8 mouse cellular contexts compared by ENCODE assay signal in the genomic region with DNA sequence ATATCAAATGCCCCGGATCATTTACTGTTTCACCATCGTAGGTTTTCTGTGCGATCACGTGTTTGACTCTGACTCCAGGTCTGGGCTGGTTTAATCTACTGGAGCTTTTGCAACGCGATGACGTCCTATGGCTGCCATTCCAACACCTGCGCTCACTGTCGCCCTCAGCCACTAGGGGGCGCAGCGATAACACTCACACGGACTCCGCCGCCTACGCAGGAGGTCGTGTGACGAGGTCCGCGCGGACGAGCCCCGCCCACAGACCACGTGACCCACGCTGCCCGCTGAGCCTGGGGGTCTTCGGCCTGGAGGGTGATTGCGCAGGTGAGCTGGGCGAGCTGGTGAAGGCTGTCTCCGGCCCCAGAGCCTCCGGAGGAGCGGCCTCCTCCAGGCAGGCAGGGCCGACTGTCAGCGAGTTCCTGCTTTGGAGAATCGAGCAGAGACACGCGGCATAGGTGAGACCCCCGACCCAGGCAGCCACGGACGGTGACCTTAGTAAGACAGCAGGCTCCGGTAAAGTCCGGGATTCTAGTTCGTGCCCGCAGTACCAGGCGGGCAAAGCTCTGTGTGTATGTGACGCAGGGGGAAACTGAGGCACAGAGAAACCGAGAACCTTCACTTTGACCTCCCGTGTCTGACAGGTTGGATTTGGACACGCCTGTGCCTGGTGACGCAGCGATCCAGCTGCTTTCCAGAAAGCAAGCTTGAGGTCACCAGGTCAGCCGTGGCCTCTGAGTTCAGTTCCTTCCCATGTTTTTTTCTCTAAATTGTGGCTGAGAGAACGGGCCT. TPM values are rescaled to one million over a fixed set of nuclear protein-coding genes. Genes with fewer than 3 reads are reported as not detected.
A peak's percentile ranks its signal among the peaks of the same experiment; 100 is the strongest.
DNase-seq lines count a peak whose midpoint lies in the region; ATAC-seq lines count a peak whose summit lies in the region.

Gene Gaa, plus strand, starts transcription at position 120 of the 789 bp plus-strand sequence.

- 4% methylated on average over 52 of the region's 52 CpGs for WGBS in heart, embryonic 10.5 days
- 2% methylated on average over 52 of the region's 52 CpGs for WGBS in kidney, embryonic 15.5 days

- H3K27me3 ChIP-seq in heart, embryonic 10.5 days (ENCODE audit: insufficient read depth, poor library complexity, severe bottlenecking): no peaks in the 10 kb centered on the region
- H3K27me3 ChIP-seq in kidney, embryonic 15.5 days: no peaks in the 10 kb centered on the region

- peaks cover 28% of the 10 kb centered on the region for H3K36me3 ChIP-seq in heart, embryonic 10.5 days
- peaks cover 5% of the 10 kb centered on the region for H3K36me3 ChIP-seq in kidney, embryonic 15.5 days

- peak within 1 kb of the TSS; percentile 83 for H3K4me3 ChIP-seq in heart, embryonic 10.5 days
- H3K4me3 ChIP-seq in kidney, embryonic 15.5 days (replicated peaks): peak within 1 kb of the TSS; percentile 70

- H3K4me1 ChIP-seq in heart, embryonic 10.5 days: peaks cover 44% of the 10 kb centered on the region
- peaks cover 13% of the 10 kb centered on the region for H3K4me1 ChIP-seq in kidney, embryonic 15.5 days

- ATAC-seq in erythroblast, adult 5-6 weeks (replicated peaks; ENCODE audit: low FRiP score, poor library complexity, severe bottlenecking): peak; percentile 92
- ATAC-seq in kidney, embryonic 15.5 days (replicated peaks; ENCODE audit: low FRiP score): peak; percentile 75
- ATAC-seq in monocyte, adult 5-6 weeks (replicated peaks; ENCODE audit: insufficient number of reproducible peaks, low FRiP score, low TSS enrichment, poor library complexity, severe bottlenecking): peak; percentile 95

- H3K27ac ChIP-seq in heart, embryonic 10.5 days: peak within 1 kb of the TSS; percentile 91
- H3K27ac ChIP-seq in kidney, embryonic 15.5 days: peak within 1 kb of the TSS; percentile 63; the same call in 1 of the 2 replicates

- H3K9ac ChIP-seq in kidney, embryonic 15.5 days: peak within 1 kb of the TSS; percentile 68

- H3K9me3 ChIP-seq in heart, embryonic 10.5 days: no peaks in the 10 kb centered on the region
- H3K9me3 ChIP-seq in kidney, embryonic 15.5 days (replicated peaks): no peaks in the 10 kb centered on the region

- DNase-seq in B cell, adult 2 months: peak; percentile 98 to 99
- peak; percentile 97 for DNase-seq in brain, adult 2 months (ENCODE audit: low read depth, low spot score)
- peak; percentile 97 for DNase-seq in heart, embryonic 10.5 days (ENCODE audit: low spot score)
- DNase-seq in liver: peak; percentile 95
- DNase-seq in spleen, postnatal 4 days (ENCODE audit: low spot score in 2 of 2): peak; percentile 92 to 99

- peak within 1 kb of the TSS; percentile 95 for H3K4me2 ChIP-seq in kidney, embryonic 15.5 days

RNA-seq across cellular contexts. Expression of gene Gaa, which starts in this region (rescaled TPM):
- total RNA-seq in erythroblast, adult 5-6 weeks (2015; ENCODE audit: low replicate concordance): 4.6 and 10.6 TPM in 2 replicates
- 5.5 and 7.1 TPM in 2 replicates for total RNA-seq in erythroblast, adult 5-6 weeks (2017; ENCODE audit: low replicate concordance)
- 57.3 and 97.3 TPM in 2 replicates for polyA plus RNA-seq in heart, embryonic 10.5 days (2016; fragmentation: Nextera tagmentation; extraction: Ambion mirVana)
- polyA plus RNA-seq in kidney, embryonic 15.5 days (2015; fragmentation: Nextera tagmentation; extraction: Ambion mirVana): 53.9 and 64.8 TPM in 2 replicates
- total RNA-seq in monocyte, adult 5-6 weeks (2017): 8.7 to 20.4 TPM (median 12.8 TPM) in 3 replicates

Comparison
In these comparisons a context has a peak if more than half of its experiments do, and no peak if none do; other contexts are left out.
1. Peak in every context shown above with its lines: DNase-seq, ATAC-seq, H3K4me3 ChIP-seq and H3K27ac ChIP-seq.